Mouse (Mus musculus): ENCODE data around the gene 2310022A10Rik. TPM values are rescaled to one million over a fixed set of nuclear protein-coding genes. Genes with fewer than 3 reads are reported as not detected.

2310022A10Rik gene
- polyA plus RNA-seq (2016; fragmentation: Nextera tagmentation; extraction: Ambion mirVana), result 36.3 and 37.4 TPM in 2 replicates

DNA sequence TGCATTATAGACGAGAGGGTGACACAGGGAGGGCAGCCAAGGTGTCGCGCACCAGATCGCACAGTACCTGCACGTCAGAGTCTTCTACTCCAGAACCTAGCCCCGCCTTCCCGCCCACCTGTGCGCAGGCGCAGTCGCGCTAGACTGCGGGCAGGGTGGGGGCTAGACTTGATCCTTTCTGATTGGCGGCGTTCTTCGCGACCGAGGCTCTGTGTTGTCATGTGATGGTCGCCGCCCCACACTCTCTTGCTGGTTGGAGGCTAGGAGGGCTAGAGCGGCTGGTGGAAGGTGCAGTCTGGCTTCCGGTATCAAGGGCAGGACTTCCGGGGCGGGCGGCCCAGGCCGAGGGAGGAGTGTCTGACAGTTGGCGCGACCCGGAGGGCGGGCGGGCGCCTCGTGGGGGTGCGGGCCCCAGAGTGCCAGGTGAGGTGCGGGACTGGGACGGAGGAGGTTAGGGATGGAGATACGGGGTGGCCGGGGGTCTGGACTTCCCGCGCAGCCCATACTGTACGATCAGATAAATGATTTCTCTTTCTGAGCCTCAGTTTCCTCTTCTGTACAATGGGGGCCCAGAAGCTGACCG, at the start of gene 2310022A10Rik, which contains the start of gene Pld3:
2310022A10Rik (plus strand) TSS at position 303 of the 583 bp plus-strand sequence.
Pld3 (minus strand) TSS at position 288 of the 583 bp plus-strand sequence.
- Histone ChIP-seq H3K4me1 (peaks cover 20% of the 10 kb centered on the region; the same call in 1 of the 2 replicates), H3K36me3 (peaks cover 19% of the 10 kb centered on the region), H3K27me3 (ENCODE audit: insufficient read depth, poor library complexity, severe bottlenecking) (no peaks in the 10 kb centered on the region), H3K4me3 (peak within 1 kb of the TSS; percentile 84), H3K9me3 (no peaks in the 10 kb centered on the region), H3K27ac (peak within 1 kb of the TSS; percentile 86)
- under 1% methylated on average over 41 of the region's 41 CpGs for WGBS
- peak; percentile 99 for DNase-seq (ENCODE audit: low spot score)

DNA sequence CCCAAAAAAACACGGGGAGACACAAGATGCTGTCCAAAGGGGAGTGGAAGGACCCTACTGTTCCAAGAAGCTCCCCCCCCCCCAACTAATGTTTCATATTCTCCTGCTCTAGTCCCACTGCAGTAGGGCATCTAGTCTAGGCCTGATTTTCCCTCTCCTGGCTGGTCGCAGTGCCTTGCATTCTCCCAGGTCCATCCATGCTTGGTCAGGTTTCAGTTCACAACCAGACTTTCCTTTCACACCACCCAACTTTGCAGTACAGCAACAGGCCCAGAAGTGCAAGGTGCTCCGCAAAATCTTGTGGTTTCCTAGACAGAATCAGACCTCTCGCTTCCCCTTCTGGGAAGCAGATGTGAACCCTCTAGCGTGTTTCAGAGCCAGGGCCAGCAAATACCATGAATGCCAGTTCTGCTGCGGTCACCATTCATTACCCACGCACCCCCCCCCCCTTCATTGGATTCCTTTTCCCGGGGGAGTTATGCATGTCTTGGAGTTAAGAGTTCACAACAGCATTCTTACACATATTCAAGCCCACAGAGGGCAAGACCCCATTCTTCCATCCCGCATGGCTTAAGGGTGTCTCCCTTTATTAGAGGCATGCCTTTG, 46.2 kb upstream of the 2310022A10Rik start:
- no peak for DNase-seq (ENCODE audit: low spot score)
- Histone ChIP-seq H3K4me3 (peak overlapping the region; percentile 71), H3K4me1 (peaks cover 31% of the 10 kb centered on the region), H3K27me3 (ENCODE audit: insufficient read depth, poor library complexity, severe bottlenecking) (no peaks in the 10 kb centered on the region), H3K36me3 (no peaks in the 10 kb centered on the region), H3K9me3 (no peaks in the 10 kb centered on the region), H3K27ac (peak overlapping the region; percentile 95)
- 44% methylated on average over 9 of the region's 9 CpGs for WGBS

DNA sequence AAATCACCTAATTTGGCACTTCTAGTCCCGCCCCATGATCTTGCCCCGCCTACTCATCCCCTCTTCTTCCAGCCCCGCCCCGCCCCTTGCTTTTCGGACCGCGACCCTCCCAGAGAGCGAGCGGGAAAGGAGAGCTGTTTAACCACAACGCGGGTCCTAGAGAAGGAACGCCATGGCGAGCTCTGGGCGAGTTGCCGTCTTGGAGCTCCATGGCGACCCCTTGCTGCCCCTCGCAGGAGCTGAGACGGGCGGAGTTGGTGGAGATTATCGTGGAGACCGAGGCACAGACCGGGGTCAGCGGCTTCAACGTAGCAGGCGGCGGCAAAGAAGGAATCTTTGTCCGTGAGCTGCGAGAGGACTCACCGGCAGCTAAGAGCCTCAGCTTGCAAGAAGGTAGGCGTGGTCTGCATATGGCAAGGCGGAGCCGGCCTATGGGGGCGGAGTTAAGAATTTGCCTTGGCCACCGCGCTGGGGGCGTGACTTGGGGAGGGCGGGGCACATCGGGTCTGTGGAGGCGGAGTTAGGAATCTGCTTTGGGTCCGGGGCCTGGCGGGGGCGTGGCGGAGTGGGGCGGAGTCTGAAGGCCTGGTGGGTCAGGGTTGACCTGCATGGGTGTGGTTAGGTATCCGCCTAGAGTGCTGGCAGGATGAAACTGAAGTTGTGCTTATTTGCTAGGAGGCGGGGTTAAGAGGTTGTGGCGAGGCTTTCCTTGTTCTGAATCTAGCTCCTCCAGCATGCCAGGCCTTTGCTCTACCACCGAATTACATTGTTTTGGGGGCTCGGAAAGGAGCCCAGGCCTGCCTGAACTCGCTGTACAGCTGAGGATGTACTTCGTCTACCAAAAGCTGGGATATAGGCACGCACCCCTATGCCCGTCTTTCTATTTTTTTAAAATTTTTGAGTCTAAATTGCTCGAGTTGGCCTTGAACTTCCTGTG, 45.1 kb upstream of the 2310022A10Rik start:
- 1% methylated on average over 54 of the region's 54 CpGs for WGBS
- Histone ChIP-seq H3K36me3 (no peaks in the 10 kb centered on the region), H3K9me3 (no peaks in the 10 kb centered on the region), H3K27me3 (ENCODE audit: insufficient read depth, poor library complexity, severe bottlenecking) (no peaks in the 10 kb centered on the region), H3K4me3 (peak overlapping the region; percentile 71), H3K4me1 (peaks cover 28% of the 10 kb centered on the region), H3K27ac (peak overlapping the region; percentile 95)
- peak; percentile 100 for DNase-seq (ENCODE audit: low spot score)

DNA sequence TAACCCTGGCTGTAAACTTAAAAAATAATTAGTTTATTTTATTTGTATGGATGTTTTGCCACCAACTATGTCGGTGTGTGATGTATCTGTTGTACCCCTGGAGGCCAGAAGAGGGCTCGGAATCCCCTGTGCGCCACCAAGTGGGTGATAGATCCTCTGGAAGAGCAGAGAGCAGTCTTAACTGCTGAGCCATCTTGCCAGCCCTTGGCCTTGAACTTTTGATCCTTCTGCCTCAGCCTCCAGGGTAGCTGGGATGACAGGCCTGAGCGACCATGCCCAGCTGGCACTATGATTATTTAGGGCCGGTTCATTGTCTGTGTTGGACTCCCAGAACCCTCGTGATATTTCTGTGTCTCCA, 44.4 kb upstream of the 2310022A10Rik start:
- Histone ChIP-seq H3K36me3 (no peaks in the 10 kb centered on the region), H3K4me1 (peaks cover 26% of the 10 kb centered on the region), H3K27ac (peak overlapping the region; percentile 95), H3K27me3 (ENCODE audit: insufficient read depth, poor library complexity, severe bottlenecking) (no peaks in the 10 kb centered on the region), H3K9me3 (no peaks in the 10 kb centered on the region), H3K4me3 (peak overlapping the region; percentile 71)
- DNase-seq (ENCODE audit: low spot score), result no peak
- 15% methylated on average over 6 of the region's 6 CpGs for WGBS

DNA sequence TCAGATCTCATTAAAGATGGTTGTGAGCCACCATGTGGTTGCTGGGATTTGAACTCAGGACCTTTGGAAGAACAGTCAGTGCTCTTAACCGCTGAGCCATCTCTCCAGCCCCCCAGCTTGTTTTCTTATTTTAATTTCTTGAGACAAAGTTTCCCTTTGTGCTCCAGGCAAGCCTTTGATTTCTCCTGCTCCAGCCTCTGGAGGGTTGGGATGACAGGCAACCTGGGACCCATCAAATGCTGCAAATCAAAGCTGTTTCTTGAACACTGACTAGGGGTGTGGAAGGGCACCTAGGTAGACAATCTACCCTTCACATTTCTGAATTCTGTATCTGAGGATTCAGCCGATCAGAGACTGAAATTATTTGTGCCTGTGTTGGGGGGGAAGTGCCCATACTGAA, 42.2 kb upstream of the 2310022A10Rik start:
- no peaks in the 10 kb centered on the region for H3K27me3 ChIP-seq (ENCODE audit: insufficient read depth, poor library complexity, severe bottlenecking)
- no peak overlapping the region for H3K4me3 ChIP-seq
- no peaks in the 10 kb centered on the region for H3K9me3 ChIP-seq
- H3K36me3 ChIP-seq, result no peaks in the 10 kb centered on the region
- H3K4me1 ChIP-seq, result peaks cover 18% of the 10 kb centered on the region
- no peak for DNase-seq (ENCODE audit: low spot score)
- 83% methylated on average over 2 of the region's 2 CpGs for WGBS
- H3K27ac ChIP-seq, result no peak overlapping the region

DNA sequence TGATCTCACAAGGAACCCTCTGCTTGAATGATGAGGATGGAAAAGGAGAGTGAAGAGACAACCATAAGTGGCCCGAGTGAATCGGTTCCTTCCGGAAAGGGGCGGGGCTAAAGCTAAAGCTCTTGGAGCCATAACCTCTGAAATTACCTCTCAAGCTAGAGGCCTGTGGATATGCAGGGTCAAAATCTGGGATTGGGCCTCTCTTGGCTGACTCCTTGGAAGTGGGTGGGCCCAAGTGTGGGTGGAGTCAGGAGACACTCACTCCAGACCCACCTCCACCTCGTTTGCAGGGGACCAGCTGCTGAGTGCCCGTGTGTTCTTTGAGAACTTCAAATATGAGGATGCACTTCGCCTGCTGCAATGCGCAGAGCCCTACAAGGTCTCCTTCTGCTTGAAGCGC, 38.1 kb upstream of the 2310022A10Rik start:
- peaks cover 27% of the 10 kb centered on the region for H3K36me3 ChIP-seq
- H3K4me3 ChIP-seq, result no peak overlapping the region
- H3K27me3 ChIP-seq (ENCODE audit: insufficient read depth, poor library complexity, severe bottlenecking), result no peaks in the 10 kb centered on the region
- H3K27ac ChIP-seq, result no peak overlapping the region
- WGBS, result 74% methylated on average over 9 of the region's 9 CpGs
- H3K4me1 ChIP-seq, result no peaks in the 10 kb centered on the region
- DNase-seq (ENCODE audit: low spot score), result no peak
- 0 out of 2 replicates have a peak, but pooled peaks cover 5% of the 10 kb centered on the region for H3K9me3 ChIP-seq

DNA sequence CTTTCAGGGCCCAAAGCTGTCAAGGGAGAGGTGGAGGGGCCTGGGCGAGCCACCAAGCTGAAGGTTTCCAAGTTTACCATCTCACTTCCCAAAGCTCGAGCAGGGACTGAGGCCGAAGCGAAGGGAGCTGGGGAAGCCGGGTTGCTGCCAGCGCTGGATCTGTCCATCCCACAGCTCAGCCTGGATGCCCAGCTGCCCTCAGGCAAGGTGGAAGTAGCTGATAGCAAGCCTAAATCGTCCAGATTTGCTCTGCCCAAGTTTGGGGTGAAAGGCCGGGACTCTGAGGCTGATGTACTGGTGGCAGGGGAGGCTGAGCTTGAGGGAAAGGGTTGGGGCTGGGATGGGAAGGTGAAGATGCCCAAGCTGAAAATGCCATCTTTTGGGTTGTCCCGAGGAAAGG, 34.7 kb upstream of the 2310022A10Rik start:
- WGBS, result 83% methylated on average over 9 of the region's 9 CpGs
- Histone ChIP-seq H3K36me3 (peaks cover 27% of the 10 kb centered on the region), H3K4me1 (peaks cover 5% of the 10 kb centered on the region), H3K9me3 (0 out of 2 replicates have a peak, but pooled peaks cover 7% of the 10 kb centered on the region), H3K27ac (no peak overlapping the region), H3K27me3 (ENCODE audit: insufficient read depth, poor library complexity, severe bottlenecking) (no peaks in the 10 kb centered on the region), H3K4me3 (no peak overlapping the region)
- no peak for DNase-seq (ENCODE audit: low spot score)

DNA sequence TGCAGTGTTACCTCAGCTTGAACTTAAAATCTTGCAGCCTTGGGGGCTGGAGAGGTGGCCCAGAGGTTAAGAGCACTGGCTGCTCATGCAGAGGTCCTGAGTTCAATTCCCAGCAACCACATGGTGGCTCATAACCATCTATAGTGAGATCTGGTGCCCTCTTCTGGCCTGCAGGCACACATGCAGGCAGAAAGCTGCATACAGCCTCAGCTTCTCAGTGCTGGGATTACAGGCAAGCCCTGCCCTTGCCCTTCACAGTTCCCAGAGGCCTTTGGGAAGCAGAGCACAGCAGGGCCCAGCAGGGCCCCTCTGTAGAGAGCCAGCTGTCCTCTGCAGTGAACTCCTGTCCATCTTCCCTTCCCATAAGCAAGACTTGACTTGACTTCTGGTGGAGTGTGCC, 32.9 kb upstream of the 2310022A10Rik start:
- Histone ChIP-seq H3K9me3 (0 out of 2 replicates have a peak, but pooled peaks cover 7% of the 10 kb centered on the region), H3K36me3 (peaks cover 27% of the 10 kb centered on the region), H3K4me1 (peaks cover 7% of the 10 kb centered on the region), H3K27me3 (ENCODE audit: insufficient read depth, poor library complexity, severe bottlenecking) (no peaks in the 10 kb centered on the region), H3K4me3 (no peak overlapping the region), H3K27ac (no peak overlapping the region)
- DNase-seq (ENCODE audit: low spot score), result no peak

DNA sequence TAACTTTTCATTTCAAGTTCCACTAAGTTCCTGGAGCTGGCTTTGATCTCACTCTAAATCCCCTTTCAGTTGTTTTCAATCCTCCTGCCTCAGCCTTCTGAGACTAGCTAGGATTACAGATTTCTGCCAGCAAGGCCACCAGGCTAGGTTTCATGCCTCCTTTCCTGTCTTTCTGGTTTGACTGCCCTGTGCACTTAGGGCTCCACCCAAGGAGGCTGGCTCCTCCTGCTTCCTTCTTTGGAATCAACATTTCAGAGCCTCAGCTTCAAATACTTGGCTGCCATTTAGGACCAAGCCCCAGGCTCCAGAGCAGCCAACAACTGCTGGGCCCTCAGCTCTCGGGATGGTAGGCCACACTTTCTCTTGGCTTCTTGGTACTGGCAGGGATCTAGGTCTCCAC, 32.4 kb upstream of the 2310022A10Rik start:
- no peaks in the 10 kb centered on the region for H3K27me3 ChIP-seq (ENCODE audit: insufficient read depth, poor library complexity, severe bottlenecking)
- H3K27ac ChIP-seq, result no peak overlapping the region
- H3K4me1 ChIP-seq, result peaks cover 11% of the 10 kb centered on the region
- peaks cover 27% of the 10 kb centered on the region for H3K36me3 ChIP-seq
- no peak for DNase-seq (ENCODE audit: low spot score)
- H3K9me3 ChIP-seq, result 0 out of 2 replicates have a peak, but pooled peaks cover 7% of the 10 kb centered on the region
- WGBS, result 73% methylated on average over 1 of the region's 1 CpGs
- no peak overlapping the region for H3K4me3 ChIP-seq

DNA sequence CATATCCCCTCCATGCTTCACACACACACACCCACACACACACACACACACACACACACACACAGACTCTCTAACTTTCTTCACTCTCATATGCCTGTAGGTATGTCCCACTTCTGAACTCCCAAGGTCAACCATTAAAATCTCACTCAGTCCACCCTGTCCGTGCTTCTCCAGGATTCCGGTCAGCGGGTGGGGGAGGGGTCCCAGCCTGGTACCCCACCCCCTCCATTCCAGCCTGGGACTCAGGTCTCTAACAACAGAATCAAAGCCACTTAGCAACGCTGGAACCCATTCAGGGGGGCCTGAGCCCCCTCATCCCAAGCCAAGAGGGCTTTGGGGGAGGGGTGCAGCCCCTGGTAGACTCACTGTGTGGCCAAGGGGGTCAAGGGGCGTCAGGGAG, 30.1 kb upstream of the 2310022A10Rik start, which contains the start of gene Hipk4:
Hipk4 (plus strand) TSS at position 301 of the 400 bp plus-strand sequence.
- Histone ChIP-seq H3K27ac (peak within 1 kb of the TSS; percentile 48; the same call in 1 of the 2 replicates), H3K4me1 (peaks cover 18% of the 10 kb centered on the region), H3K27me3 (ENCODE audit: insufficient read depth, poor library complexity, severe bottlenecking) (no peaks in the 10 kb centered on the region), H3K9me3 (0 out of 2 replicates have a peak, but pooled peaks cover 7% of the 10 kb centered on the region), H3K36me3 (peaks cover 14% of the 10 kb centered on the region), H3K4me3 (no peak within 1 kb of the TSS)
- WGBS, result 47% methylated on average over 5 of the region's 5 CpGs
- DNase-seq (ENCODE audit: low spot score), result no peak

DNA sequence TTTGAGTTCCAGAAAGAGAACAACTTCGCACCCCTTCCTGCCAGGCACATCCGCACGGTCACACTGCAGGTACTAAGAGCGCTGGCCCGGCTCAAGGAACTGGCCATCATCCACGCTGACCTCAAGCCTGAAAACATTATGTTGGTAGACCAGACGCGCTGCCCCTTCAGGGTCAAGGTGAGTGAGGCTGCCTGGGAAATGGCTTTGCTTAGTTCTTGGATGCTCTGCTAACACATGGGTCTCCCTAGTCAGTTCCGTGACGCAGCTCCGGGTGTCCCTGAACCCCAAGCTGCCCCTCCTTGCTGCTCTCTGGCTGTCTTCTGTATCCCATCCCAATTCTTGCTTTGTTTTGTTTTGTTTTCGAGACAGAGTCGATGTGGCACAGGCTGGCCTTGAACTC, 29.2 kb upstream of the 2310022A10Rik start:
- Histone ChIP-seq H3K4me3 (no peak overlapping the region), H3K27me3 (ENCODE audit: insufficient read depth, poor library complexity, severe bottlenecking) (no peaks in the 10 kb centered on the region), H3K27ac (no peak overlapping the region), H3K4me1 (peaks cover 18% of the 10 kb centered on the region), H3K36me3 (peaks cover 10% of the 10 kb centered on the region), H3K9me3 (0 out of 2 replicates have a peak, but pooled peaks cover 7% of the 10 kb centered on the region)
- WGBS, result 95% methylated on average over 13 of the region's 13 CpGs
- DNase-seq (ENCODE audit: low spot score), result no peak

DNA sequence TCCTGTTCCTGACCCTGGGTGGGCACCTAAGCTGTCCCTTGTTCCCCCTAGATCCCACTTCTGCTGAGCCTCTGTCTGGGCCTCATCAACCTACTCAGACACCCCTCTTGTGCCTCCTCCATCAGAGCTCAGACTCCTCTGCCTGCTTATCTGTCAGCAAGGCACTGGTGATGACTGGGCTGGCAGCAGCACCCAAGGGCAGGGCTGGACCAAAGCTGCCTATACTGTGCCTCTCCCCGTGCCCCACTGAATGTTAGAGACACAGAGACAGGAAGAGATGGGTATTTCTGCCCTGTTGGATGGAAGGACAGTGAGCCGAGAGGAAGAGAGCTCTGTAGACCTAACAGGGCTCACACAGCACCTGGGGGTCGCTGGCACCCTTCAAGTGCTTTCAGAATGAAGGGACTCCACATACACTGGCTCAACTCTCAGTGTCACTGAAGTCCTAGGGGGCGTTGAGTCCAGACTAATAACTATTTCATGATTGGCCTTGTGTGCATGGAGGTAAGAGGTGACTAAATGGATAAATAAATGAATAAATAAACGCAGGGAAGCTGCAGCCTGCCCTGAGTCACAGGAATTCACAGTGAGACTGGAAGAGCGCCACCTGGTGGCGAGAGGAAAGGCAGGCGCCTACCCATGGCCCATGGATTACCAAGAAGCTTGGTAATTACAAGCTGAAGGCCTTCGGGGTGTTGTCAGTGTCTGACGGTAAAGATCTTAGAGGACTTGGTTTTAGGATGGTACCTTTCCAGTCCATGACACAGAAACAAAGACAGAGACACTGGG, 26.8 kb upstream of the 2310022A10Rik start:
- peaks cover 25% of the 10 kb centered on the region for H3K4me1 ChIP-seq
- H3K27me3 ChIP-seq (ENCODE audit: insufficient read depth, poor library complexity, severe bottlenecking), result no peaks in the 10 kb centered on the region
- peaks cover 6% of the 10 kb centered on the region; the same call in 1 of the 2 replicates for H3K36me3 ChIP-seq
- 0 out of 2 replicates have a peak overlapping the region, but pooled peaks have one; percentile 5 for H3K27ac ChIP-seq
- DNase-seq (ENCODE audit: low spot score), result peak; percentile 88
- H3K9me3 ChIP-seq, result no peaks in the 10 kb centered on the region
- H3K4me3 ChIP-seq, result no peak overlapping the region
- 24% methylated on average over 10 of the region's 10 CpGs for WGBS
